Mouse (Mus musculus) frontal cortex, postnatal 10 days (tissue): Measurements from ENCODE around the gene Ism2.
"Not testable (repeated sequence)": the region's sequence is repeated elsewhere in the genome, so short reads cannot be mapped to it uniquely, and the experiment has no call there.

Source experiments
- DNase-seq, 2 experiments: peaks; one replicate each; pipeline ENCODE4 v3.0.0; 2022; ENCODE audit warnings: low spot score in 2 of 2, mixed read lengths in 1 of 2

The Ism2 gene

GRCm38 (mm10) chr12:87299657-87300440 lies at the start of gene Ism2:
TSS of gene Ism2 (minus strand) at chr12:87299705.
- DNase-seq = peak in 1 of 2 experiments; percentile 19

- DNase-seq = no peak
Observed at GRCm38 (mm10) chr12:87348029-87348428, 48.5 kb upstream of the Ism2 start.

GRCm38 (mm10) chr12:87347511-87347910 lies 48.0 kb upstream of the Ism2 start:
- DNase-seq = no peak

GRCm38 (mm10) chr12:87343084-87343605 lies 43.6 kb upstream of the Ism2 start:
- DNase-seq = no peak

- DNase-seq = no peak
Observed at GRCm38 (mm10) chr12:87338082-87338481, 38.6 kb upstream of the Ism2 start.

GRCm38 (mm10) chr12:87334886-87335285 lies 35.4 kb upstream of the Ism2 start:
- no peak for DNase-seq

- no peak for DNase-seq
Observed at GRCm38 (mm10) chr12:87333794-87334193, 34.3 kb upstream of the Ism2 start.

GRCm38 (mm10) chr12:87332511-87332910 lies 33.0 kb upstream of the Ism2 start:
- no peak for DNase-seq

- DNase-seq = no peak
Observed at GRCm38 (mm10) chr12:87331908-87332307, 32.4 kb upstream of the Ism2 start.

GRCm38 (mm10) chr12:87331053-87331456 lies 31.6 kb upstream of the Ism2 start:
- no peak for DNase-seq

GRCm38 (mm10) chr12:87330213-87330612 lies 30.7 kb upstream of the Ism2 start:
- DNase-seq = no peak

GRCm38 (mm10) chr12:87328025-87328424 lies 28.5 kb upstream of the Ism2 start:
- DNase-seq = no peak

GRCm38 (mm10) chr12:87327610-87328009 lies 28.1 kb upstream of the Ism2 start:
- DNase-seq = no peak

- DNase-seq = no peak
Observed at GRCm38 (mm10) chr12:87325452-87325851, 25.9 kb upstream of the Ism2 start.

GRCm38 (mm10) chr12:87319229-87319628 lies 19.7 kb upstream of the Ism2 start:
- DNase-seq = no peak

- no peak for DNase-seq
Observed at GRCm38 (mm10) chr12:87317951-87318350, 18.4 kb upstream of the Ism2 start.

- no peak for DNase-seq
Observed at GRCm38 (mm10) chr12:87313098-87313497, 13.6 kb upstream of the Ism2 start.

- DNase-seq = not testable (repeated sequence)
Observed at GRCm38 (mm10) chr12:87306584-87306844, 7.0 kb upstream of the Ism2 start.

- DNase-seq = no peak
Observed at GRCm38 (mm10) chr12:87305767-87306583, 6.5 kb upstream of the Ism2 start.

- no peak for DNase-seq
Observed at GRCm38 (mm10) chr12:87301189-87301588, 1.7 kb upstream of the Ism2 start.

GRCm38 (mm10) chr12:87300441-87300690 lies 861 bp upstream of the Ism2 start:
- no peak for DNase-seq

- no peak for DNase-seq
Observed at GRCm38 (mm10) chr12:87299037-87299656, 358 bp downstream of the Ism2 start.

GRCm38 (mm10) chr12:87293934-87294333 lies 5.6 kb downstream of the Ism2 start:
- DNase-seq = no peak
